Mouse (Mus musculus) cortical plate, adult 2 months (tissue): ENCODE results near the gene Ceacam1. TPM values are rescaled to one million over a fixed set of nuclear protein-coding genes. Genes with fewer than 3 reads are reported as not detected.
"Not testable (repeated sequence)": the region's sequence is repeated elsewhere in the genome, so short reads cannot be mapped to it uniquely, and the experiment has no call there.

Experiments
- H3K27ac ChIP-seq: fragments of 200-500 bp; 2 replicates; pipeline ENCODE4 v1.5.1; 2012; ENCODE audit warnings: low read length, control low read depth, inconsistent platforms; ENCODE audit not compliant: insufficient read depth
- H3K4me1 ChIP-seq: fragments of 200-500 bp; 2 replicates; pipeline ENCODE4 v1.6.1; 2011; ENCODE audit warnings: low read length; ENCODE audit not compliant: control insufficient read depth, insufficient read depth
- H3K4me3 ChIP-seq: fragments of 200-500 bp; 2 replicates; pipeline ENCODE4 v1.5.1; 2011; ENCODE audit warnings: mild to moderate bottlenecking, low read length, control low read depth; ENCODE audit not compliant: insufficient read depth
- CTCF ChIP-seq: fragments of 200-500 bp; IDR thresholded peaks from 2 replicates; pipeline ENCODE4 v1.5.1; 2011; ENCODE audit warnings: mild to moderate bottlenecking, control low read depth, low read length; ENCODE audit not compliant: insufficient read depth; ENCODE audit errors: extremely low read depth
- POLR2A ChIP-seq: fragments of 200-500 bp; IDR thresholded peaks from 2 replicates; pipeline ENCODE4 v1.6.1; 2011; ENCODE audit warnings: mild to moderate bottlenecking, low read length, control low read depth; ENCODE audit not compliant: insufficient read depth; ENCODE audit errors: extremely low read depth
- polyA plus RNA-seq: library from polyadenylated mRNA; depleted of rRNA; stranded (reverse); fragments of >200 nt; gene quantifications from 2 replicates; pipeline ENCODE4 v1.2.3, GENCODE M21; 2012

Gene Ceacam1
- polyA plus RNA-seq, 1 experiment, result 5.1 TPM

DNA sequence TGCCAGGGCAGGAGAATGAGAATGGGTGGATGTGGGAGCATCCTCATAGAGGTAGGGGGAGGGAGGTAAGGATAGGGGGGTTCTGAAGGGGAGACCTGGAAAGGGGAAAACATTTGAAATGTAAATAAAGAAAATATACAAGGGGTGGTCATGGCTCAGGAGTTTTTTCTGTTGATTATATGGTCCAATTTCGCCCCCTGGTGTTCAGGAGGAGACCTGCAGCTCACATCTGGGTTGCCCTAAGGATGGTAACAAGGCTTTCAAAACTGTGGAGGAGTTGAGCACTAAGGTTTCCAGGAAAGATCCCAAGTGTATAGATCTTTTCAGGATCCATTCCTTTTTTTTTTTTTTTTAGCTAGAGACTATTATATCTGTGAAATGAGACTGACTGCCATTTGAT, 2.0 kb upstream of the Ceacam1 start:
- H3K27ac ChIP-seq, result no peak overlapping the region
- H3K4me3 ChIP-seq, result no peak overlapping the region
- no peaks in the 10 kb centered on the region for H3K4me1 ChIP-seq
- TF ChIP-seq CTCF (peak; percentile 48; the same call in 1 of the 2 replicates), POLR2A (no peak)

- H3K4me3 ChIP-seq, H3K27ac ChIP-seq, H3K4me1 ChIP-seq: not testable (repeated sequence)
These were observed 320 bp upstream of the Ceacam1 start for GRCm38 (mm10) chr7:25477752-25478093.

- H3K4me3 ChIP-seq, H3K4me1 ChIP-seq, H3K27ac ChIP-seq: not testable (repeated sequence)
These were observed 5.6 kb downstream of the Ceacam1 start for GRCm38 (mm10) chr7:25471821-25472220.

- H3K4me1 ChIP-seq, H3K27ac ChIP-seq: not testable (repeated sequence)
These were observed 11.8 kb downstream of the Ceacam1 start for GRCm38 (mm10) chr7:25465586-25465985.

GRCm38 (mm10) chr7:25465010-25465409, 12.4 kb downstream of the Ceacam1 start:
- no peak for TF ChIP-seq POLR2A
- no peak for TF ChIP-seq CTCF
- Histone ChIP-seq H3K27ac (no peak overlapping the region), H3K4me3 (no peak overlapping the region), H3K4me1 (no peaks in the 10 kb centered on the region)

More at GRCm38 (mm10) chr7:25465586-25465985, 11.8 kb downstream of the Ceacam1 start:
- H3K4me3 ChIP-seq, result not testable (repeated sequence)

DNA sequence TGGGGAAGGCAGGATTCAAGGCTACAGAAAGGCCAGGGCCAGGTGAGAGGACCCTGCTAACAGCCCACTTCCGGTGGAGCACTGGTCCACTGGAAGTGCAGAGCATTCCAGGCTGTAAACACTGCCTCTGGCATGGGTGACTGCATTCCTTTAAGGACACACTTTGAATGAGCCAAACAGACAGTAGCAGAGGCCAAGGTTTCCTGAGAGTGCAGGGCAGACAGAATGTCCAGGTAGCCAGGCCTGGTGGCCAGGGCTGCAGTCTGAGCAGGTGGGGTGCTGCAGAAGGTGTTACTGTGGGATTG, 15.4 kb downstream of the Ceacam1 start:
- not testable (repeated sequence) for H3K4me3 ChIP-seq, H3K27ac ChIP-seq, H3K4me1 ChIP-seq

GRCm38 (mm10) chr7:25461336-25462032, 15.9 kb downstream of the Ceacam1 start:
- H3K4me1 ChIP-seq, H3K4me3 ChIP-seq, H3K27ac ChIP-seq: not testable (repeated sequence)

DNA sequence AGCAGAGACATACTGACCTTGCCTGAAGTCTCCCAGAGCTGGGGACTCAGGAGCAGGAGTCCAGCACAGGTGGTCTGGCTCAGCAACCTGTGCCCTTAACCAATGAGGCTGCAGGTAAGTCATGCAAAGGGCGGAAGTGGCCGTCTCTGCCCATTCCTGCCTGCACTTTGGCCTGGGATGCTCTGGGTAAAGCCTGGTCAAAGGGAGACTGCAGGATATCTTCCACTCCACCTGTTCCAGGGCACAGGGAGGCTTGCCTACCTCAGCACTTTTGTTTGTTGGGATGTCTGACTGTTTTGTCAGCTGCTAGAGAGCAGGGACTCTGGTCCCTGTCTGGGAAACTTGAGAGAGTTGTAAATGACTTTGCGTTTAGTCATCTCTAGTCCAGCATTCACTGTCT, 25.3 kb downstream of the Ceacam1 start:
- Histone ChIP-seq H3K4me1 (no peaks in the 10 kb centered on the region), H3K27ac (no peak overlapping the region), H3K4me3 (no peak overlapping the region)
- TF ChIP-seq CTCF, result no peak
- no peak for TF ChIP-seq POLR2A

- Histone ChIP-seq H3K4me1 (no peaks in the 10 kb centered on the region), H3K27ac (no peak overlapping the region), H3K4me3 (no peak overlapping the region)
- TF ChIP-seq CTCF (no peak), POLR2A (no peak)
These were observed 27.2 kb downstream of the Ceacam1 start for GRCm38 (mm10) chr7:25449913-25450890.

DNA sequence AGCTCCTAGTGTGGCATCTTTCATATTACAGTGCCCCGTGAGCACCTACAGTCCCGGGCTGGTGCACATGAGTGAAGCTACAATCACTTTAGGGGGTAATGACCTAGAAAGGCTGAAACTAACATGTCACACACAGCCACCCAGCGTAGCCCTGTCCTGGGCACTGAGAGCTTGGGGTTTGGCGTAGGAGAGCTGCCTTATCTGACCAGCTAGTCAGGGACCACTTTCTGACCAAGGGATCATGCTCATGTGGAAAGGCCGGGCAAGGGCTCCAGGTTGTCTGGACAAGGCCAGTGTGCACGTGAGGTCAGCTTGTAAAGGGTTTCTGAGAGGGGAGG, 36.6 kb downstream of the Ceacam1 start:
- H3K4me1 ChIP-seq, result no peaks in the 10 kb centered on the region
- H3K4me3 ChIP-seq, result no peak overlapping the region
- H3K27ac ChIP-seq, result no peak overlapping the region
- TF ChIP-seq CTCF, result no peak
- TF ChIP-seq POLR2A, result no peak
